Mouse (Mus musculus) embryo, embryonic 11.5 days (tissue): ENCODE results near the gene Wdr20.
"Not testable (repeated sequence)": the region's sequence is repeated elsewhere in the genome, so short reads cannot be mapped to it uniquely, and the experiment has no call there.

ENCODE experiments used
- DNase-seq: peaks from one replicate; pipeline ENCODE4 v3.0.0-alpha.2; 2012; ENCODE audit warnings: low read depth, low spot score

The Wdr20 gene

DNA sequence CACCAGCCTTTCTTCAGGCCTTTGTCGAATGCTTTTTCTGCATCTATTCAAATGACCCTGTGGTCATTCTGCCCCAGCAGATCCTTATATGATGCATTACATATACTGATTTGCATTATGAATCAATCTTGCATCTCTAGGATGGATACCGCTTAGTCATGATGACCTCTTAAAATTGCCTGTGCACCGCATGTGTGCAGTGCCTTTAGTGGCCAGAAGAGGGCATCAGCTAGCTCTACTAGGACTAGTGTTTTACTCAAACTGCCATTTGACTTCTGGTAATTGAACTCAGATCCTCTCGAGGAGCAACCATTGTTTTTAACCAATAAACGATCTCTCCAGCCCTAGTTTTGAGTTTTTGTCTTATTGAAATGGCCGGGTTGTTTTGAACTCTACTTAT lies 24.0 kb upstream of the Wdr20 start:
- DNase-seq, result no peak

DNA sequence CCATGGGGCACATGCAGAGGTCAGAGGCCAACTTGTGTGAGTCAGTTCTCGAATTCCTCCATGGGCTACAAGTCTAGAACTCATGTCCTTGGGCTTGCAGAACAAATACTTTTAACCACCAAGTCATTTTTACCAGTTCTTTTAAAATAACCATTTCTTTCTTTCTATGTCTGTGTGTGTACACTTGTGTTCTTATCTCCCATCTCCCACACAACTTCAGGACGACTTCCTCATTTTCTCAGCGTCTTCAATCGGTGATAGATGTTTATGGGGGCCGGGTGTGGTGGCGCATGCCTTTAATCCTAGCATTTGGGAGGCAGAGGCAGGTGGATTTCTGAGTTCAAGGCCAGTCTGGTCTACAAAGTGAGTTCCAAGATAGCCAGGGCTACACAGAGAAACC lies 23.5 kb upstream of the Wdr20 start:
- no peak for DNase-seq

DNA sequence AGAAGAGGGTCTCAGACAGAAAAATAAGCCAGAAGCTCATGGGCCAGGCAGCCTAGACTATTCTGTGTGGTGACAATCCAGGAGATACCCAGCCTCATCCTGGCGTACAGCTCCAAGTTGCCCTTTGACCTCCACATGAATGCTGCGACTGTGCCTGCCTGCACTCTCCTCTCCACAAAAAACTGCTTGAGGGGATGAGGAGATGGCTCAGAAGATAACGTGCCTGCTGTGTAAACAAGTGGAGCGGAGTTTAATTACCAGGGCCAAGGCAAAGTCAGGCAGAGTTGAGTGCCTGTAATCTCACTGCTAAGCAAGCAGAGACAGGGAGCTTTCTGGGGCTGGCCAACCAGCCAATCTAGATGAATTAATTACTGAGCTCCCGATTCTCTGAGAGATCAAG lies 21.7 kb upstream of the Wdr20 start:
- no peak for DNase-seq

DNA sequence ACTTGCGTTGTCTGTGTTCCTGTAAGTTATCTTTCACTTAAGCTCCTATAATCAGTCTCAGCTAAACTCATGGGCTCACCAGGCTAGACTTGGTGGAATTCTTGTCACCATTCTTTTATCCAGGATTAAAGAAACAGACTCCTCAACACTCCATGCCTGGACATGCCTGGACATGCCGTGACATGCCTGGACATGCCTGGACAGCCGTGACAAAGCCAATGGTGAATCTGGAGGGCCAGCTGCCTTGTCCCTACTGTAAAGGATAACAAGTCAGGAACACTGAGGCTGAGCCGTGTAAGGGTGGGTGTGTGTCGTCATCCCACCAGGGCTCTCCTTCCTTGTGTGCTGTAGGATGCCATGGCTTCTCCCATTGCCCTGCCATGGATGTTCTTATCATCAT lies 12.7 kb upstream of the Wdr20 start:
- no peak for DNase-seq

DNA sequence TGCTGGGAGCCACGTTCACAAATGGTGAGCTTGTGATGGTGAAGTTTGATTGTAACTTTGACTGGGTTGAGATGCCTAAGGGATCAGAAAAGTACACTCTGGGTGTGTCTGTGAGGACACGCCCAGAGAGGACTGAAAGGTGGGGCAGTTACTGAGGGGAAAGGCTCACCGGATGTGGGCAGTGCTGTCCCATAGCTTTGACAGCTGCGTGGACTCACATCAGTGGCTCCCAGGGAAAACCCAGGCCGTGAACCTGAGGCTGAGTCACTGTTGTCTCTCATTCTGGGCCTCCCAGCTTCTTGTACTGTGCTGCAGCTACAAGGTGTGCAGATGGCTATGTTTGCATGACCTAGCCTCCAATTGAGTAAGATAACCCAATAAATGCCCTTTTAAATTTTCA lies 12.3 kb upstream of the Wdr20 start:
- no peak for DNase-seq

DNA sequence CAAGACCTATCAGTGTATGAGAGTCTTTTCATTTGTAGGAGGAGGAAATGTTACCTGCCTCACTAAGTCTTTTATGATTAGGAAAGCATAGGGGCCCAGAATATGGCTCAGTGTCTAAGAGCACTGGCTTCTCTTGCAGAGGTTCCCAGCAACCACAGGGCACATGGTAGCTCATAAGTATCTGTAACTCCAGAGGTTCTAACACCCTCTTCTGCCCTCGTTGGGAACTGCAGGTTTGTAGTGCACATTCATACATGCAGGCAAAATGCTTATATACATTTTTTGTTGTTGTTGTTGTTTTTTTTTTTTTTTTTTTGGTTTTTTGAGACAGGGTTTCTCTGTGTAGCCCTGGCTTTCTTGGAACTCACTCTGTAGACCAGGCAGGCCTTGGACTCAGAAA lies 11.3 kb upstream of the Wdr20 start:
- no peak for DNase-seq

DNA sequence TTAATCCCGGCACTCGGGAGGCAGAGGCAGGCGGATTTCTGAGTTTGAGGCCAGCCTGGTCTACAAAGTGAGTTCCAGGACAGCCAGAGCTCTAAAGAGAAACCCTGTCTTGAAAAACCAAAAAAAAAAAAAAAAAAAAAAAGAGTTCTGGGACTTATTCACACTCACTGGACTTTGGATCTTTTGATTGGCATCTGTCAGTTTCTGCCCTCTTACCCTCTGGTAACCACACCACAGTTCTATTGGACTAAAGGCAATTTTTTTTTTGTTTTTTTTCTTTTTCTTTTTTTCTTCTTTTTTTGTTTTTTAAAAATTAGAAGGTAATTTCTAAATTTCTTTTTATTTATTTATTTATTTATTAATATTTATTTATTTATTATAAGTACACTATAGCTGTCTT lies 4.5 kb upstream of the Wdr20 start:
- not testable (repeated sequence) for DNase-seq

DNA sequence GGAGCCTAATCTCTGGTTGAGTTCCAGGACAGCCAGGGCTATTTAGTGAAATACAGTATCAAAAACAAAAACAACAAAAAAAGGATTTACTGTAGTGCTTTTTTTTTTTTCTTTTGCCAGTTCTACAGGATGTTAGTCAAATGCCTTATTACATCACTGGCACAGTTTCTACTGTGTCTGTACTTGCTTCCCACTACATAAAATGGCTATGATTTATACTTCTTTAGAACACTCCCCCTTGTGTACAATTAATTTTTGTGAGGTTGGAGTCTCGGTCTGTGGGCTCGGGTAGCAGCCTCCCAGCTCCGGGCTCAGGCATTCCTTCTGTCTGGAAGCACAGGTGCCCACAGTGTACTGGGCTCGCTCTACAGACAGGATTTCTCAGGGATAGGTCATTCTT lies 1.1 kb upstream of the Wdr20 start:
- no peak for DNase-seq

DNA sequence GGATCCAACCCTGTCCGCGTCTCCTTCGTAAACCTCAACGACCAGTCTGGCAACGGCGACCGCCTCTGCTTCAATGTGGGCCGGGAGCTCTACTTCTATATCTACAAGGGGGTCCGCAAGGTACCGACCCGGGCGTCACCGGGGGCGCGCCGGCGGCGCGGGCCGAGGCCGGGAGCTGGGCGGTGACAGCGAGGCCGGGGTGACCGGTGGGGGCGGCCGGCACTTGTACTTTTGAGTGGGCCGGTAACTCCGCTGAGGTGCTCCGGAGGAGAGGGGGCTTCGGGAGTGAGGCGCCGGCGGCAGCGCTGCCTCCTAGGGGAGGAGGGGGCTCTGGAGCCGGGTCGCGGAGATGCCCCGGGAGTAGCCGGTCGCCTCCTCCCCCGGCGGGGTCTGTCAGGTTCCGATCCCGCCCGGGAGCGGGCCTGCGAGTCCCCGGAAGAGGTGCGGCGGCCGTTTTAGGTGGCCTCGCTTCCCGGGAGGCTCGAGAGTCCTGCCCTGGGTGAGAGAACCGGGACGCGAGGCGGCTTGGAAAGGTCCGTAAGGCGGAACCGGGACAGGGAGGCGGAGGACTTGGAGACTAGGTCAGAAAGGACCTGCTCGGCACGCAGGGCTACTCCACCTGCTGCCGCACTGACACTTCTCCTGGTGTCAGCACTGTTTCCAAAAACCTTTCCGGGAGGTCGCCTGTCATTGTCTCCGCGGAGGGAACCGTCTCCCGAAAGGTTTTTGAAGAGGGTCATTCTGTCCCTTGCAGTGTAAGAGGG lies 596 bp downstream of the Wdr20 start:
- DNase-seq, result no peak

DNA sequence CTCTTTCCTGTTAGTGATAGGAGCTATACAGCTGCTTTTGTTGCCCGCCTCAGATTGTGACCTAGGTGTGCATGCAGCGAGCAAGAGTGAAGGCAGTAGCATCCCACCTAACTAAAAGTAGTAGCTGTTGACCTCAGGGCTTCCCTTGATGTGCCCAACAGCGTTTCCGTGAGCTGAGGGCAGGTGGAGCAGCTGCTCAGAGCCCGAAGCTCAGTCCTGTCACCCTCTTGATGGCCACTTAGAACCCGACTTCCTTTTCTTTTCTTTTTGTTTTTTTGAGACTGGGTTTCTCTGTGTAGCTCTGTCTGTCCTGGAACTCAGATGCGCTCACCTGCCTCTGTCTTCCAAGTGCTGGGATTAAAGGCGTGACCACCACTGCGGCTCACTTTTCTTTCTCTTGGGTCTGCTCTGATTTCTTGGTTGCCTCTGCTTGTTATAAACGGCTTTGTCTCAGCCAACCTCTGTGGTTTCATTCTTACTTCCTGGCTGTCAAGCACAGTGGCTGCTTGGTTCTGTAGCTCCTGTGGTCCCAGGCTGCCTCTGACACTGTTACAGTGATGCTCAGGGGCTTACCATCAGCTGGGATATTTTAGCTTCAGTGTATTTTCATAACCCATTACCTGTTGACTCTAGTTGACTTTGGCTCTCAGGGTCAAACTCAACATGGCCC lies 13.2 kb downstream of the Wdr20 start:
- no peak for DNase-seq

DNA sequence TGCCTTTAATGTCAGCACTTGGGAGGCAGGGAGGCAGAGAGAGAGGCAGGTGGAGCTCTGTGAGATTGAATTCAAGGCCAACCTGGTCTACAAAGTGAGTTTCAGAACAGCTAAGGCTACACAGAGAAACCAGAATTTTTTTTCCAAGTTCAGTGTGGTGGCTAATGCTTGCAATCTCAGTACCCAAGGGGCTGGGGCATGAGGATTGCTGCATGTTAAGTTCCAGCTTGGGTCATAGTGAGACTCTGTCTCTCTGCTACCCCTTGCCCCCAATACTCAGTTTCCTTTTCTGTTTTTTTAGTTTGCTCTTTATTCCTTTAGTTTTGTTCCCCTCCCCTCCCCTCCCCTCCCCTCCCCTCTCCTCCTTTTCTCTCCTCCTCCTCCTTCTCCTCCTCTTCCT lies 15.0 kb downstream of the Wdr20 start:
- DNase-seq, result no peak

DNA sequence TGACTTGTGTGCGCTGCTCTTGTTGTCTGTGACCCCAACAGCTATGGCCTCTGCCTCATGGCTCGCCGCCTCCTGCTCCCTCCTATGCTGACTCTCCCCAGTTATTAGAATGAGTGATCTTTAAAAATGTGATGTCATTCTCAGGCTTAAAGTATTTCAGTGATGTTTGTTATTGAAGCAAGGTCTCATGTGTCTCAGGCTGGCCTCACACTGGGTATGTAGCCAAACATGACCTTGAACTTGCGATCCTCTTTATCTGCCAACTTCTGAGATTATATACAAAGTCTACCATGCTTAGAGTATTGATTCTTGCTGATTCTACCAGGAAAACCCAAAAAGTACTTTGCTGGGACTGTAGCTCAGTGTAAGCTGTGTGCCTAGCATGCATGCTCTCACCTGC lies 16.2 kb downstream of the Wdr20 start:
- no peak for DNase-seq

DNA sequence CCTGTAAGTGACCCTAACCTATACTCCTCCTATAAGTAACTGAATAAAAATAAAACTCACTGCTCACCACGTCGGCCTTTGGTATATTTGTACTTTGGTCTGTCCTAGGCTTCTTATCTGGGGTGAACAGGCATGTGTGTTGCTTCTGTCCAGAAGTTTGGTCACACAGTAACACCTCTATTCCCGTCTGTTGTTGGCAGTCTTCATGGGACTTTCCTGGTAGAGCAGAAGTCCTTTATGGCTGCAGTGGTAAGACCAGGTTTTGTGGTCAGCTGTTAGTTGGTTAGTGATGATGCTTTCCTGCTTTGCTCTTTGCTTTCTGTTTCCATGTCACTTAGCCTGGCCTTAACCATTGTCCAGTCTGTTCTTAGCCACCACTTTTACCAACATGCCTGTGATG lies 19.4 kb downstream of the Wdr20 start:
- DNase-seq, result no peak

DNA sequence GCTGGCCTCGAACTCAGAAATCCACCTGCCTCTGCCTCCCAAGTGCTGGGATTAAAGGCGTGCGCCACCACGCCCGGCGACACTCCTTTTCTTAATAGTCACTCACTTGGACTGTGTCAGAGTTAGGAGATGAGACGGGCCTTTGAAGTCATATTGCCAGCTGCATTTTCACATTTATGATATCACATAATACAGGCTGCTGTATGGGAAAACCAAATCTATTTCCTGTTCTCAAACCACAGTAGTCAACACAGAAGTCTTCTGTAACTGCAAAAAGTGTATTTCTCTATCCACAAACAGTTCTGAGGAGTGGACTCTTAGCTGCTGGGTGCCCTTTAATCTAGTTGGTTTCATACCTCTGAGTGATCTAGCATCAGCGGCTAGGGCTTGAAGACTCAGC lies 21.2 kb downstream of the Wdr20 start:
- DNase-seq, result no peak

DNA sequence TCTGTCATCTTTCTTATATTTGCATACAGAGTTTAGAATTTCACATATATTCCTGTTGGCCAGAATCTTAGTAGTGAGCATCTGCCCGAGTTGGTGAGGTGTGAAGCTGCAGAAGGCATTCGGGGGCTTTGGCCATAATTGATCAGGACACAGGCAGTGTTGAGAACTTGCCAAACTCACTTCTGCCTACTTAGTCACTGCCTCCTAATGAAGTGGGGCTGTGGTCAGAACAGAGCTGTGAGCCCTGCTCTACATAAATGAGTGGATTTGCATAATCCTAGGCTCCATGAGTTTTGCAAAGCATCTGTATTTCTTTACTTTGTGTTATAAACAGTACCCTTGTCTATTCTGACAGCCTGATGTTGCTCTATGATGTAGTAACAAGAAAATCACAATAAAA lies 24.6 kb downstream of the Wdr20 start:
- DNase-seq, result no peak

DNA sequence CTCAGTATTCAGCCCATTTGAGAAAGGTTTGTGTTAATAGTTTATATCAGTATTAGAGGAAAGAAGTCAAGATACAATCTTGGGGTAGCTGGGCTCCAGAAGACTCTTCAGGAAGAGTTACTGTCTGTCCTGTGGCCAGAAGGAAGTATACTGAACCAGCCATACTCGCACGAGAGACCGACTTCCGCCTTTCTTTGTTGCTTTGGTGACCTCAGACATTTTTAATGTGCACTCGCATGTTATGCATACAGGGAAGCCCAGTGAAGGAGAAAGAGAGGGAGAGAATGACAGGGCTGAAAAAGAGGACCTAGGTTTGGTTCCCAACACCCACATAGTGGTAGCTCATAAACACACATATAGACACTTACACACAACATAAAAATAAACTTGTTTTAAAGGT lies 26.8 kb downstream of the Wdr20 start:
- no peak for DNase-seq

DNA sequence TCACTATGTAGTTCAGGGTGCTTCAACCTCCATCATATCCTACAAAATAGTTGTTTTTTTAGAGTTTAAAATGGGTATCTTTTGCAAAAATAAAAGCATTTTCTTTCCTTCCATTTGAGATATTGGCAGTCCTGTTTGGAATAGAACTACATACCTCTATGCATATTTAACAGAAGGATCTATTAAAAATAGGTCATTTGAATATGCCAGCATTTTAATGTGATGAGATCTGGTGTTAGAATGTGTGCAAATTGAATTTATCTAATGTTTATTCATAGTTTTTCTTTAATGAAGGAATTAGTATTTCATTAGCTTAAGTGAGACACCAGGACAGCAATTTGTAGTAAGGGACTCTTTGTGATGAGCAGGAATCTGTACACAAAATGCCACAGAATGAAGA lies 30.8 kb downstream of the Wdr20 start:
- DNase-seq, result no peak

DNA sequence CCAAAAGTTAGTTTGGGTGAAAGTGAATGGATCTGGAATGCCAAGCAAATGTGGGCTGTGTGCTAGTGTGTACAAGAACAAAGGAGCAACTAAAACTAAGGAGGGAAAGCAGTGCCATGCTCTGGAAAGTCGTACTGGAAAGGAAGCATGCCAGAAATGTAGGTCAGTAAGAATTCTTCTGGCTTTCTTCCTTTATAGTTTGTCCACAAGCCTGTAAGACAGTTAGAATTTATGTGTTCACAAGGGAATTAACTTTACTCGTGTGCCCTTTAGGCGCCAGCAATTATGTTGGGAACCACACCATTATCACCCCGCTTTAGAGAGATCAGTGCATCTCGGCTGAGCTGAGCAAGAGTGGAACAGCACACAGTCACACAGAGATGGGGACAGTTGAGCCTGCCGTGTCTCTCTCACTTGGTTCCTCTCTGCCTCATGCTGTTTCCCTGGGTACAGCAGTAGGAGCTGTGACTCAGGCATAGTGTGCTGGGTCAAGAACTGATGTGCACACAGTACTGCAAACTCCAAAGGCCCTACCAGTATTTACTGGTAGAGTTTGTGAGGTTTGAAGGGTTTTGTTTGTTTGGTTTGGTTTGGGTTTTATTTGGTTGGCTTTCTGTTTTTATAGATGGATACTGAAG lies 32.0 kb downstream of the Wdr20 start:
- no peak for DNase-seq

DNA sequence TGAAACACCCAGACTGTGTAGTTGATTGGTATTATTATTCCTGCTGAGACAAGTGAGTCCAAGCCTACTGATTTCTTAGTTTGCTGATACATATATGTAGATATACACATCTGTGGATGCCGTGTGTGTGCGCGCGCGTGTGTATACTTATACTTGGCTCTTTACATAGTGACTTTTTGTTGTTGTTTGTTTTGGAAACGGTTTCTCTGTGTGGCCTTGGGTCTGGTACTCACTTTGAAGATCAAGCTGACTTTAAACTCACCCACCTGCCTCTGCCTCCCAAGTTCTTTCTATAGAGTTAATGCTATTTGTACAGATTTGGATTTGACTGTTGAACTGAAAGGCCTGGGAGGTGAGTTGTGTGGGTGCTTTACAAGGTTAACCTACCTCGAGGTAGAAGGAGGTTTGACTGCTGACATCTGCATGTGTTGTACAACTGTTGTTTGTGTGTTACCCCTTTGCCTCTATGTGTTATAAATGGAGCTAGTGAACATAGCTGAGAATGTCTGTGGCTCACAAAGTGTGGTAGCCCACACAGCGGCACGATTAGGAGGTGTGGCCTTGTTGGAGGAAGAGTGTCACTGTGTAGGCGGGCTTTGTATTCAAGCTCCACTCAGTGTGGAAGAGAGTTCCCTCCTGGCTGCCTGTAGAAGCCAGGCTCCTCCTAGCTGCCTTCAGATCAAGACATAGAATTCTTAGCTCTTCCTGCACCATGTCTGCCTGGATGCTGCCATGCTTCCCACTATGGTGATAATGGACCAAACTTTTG lies 32.9 kb downstream of the Wdr20 start:
- no peak for DNase-seq

DNA sequence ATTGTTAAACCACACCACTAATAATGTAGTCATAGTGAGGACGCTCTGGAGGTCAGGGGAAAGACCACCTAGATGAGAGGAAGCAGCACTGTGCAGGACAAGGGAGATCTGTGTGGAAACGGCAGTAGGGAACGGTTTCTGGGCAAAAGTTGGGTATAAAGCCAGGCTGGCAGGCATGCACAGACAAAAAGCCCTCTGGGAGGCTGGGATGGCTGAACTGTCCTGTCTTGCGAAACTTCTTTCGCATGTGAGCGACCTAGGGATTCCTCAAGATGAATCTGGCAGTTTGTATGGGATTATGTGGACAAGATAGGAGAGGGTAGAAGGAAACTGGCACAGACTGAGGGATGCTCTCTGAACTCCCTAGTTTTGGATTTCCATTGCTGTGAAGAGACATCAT lies 34.2 kb downstream of the Wdr20 start:
- DNase-seq, result no peak

DNA sequence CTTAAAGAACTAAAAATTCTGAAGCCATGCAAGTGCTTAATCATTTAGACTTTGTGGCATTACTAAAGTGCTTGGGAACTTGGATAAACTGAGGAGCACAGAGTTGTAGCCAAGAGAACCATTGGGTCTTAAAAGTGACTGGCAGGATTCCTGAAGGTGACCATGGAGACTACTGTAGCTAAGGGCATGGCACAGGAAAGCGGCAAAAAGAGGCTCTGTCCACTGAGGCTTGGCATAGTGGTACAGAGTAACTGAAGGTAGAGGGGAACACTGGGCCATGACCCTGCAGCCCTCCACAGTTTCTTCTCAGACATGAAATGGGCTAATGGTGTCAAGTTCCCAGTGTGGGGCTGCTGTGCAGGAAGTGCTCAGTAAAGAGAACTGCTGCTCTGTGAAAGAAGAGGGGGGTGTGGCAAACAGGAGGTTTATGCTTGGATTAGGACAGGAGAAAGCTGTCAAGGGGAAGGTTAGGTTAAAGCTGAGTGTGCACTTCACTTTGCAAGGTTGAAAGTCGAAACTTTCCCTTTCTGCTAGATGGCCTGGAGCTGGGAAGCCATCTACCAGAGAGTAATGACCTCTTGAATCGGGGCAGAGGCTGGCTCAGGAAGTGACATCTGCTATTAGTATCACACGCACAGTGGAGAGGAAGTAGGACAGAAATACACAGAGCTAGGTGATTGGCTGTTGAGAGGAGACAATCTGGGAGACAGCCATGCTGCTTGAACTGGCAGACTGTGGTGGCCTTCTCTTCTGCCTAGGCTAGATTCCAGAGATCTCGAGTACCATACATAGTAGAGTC lies 38.1 kb downstream of the Wdr20 start:
- no peak for DNase-seq

DNA sequence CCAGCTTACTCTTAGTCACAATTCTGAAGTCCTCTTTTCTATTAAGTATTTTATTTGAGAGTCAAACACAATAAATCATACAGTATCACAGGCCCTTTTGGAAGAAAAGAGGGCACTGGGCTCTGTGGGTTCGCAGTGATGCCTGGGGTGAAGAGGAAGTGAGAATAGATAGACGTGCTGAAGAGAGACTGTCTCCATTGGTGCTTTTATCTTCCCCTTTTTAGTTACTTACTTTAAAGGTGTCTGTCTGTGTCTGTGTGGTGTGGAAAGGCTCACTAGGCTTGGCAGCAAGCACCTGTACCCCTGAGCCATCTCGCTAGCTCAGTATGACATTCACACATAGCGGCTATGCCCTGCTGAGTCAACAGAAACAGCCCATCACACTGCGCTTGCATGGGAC lies 40.1 kb downstream of the Wdr20 start:
- DNase-seq, result no peak
